Mouse (Mus musculus) thymus, adult 2 months (tissue): ENCODE measurements around the gene Shisa5. TPM values are rescaled to one million over a fixed set of nuclear protein-coding genes. Genes with fewer than 3 reads are reported as not detected.

ENCODE experiments used
- DNase-seq: peaks from one replicate; pipeline ENCODE4 v3.0.0; 2021
- H3K27ac ChIP-seq: fragments of 200-500 bp; 2 replicates; pipeline ENCODE4 v1.5.1; 2012; ENCODE audit warnings: low read length, control low read depth; ENCODE audit not compliant: control insufficient read depth, insufficient read depth
- H3K27me3 ChIP-seq: fragments of 200-500 bp; 2 replicates; pipeline ENCODE4 v1.6.1; 2012; ENCODE audit warnings: mild to moderate bottlenecking, low read length, moderate library complexity, mixed read lengths; ENCODE audit not compliant: control insufficient read depth, insufficient read depth
- H3K36me3 ChIP-seq: fragments of 200-500 bp; 2 replicates; pipeline ENCODE4 v1.6.1; 2012; ENCODE audit warnings: mild to moderate bottlenecking, low read length, moderate library complexity; ENCODE audit not compliant: control insufficient read depth, insufficient read depth
- H3K4me1 ChIP-seq: fragments of 200-500 bp; replicated peaks from 2 replicates; pipeline ENCODE4 v1.6.1; 2012; ENCODE audit warnings: low read length; ENCODE audit not compliant: control insufficient read depth, insufficient read depth
- H3K4me3 ChIP-seq: fragments of 200-500 bp; 2 replicates; pipeline ENCODE4 v1.5.1; 2012; ENCODE audit warnings: mild to moderate bottlenecking, low read length, control low read depth, moderate library complexity; ENCODE audit not compliant: control insufficient read depth, insufficient read depth
- CTCF ChIP-seq: fragments of 200-500 bp; IDR thresholded peaks from 2 replicates; pipeline ENCODE4 v1.5.1; 2012; ENCODE audit warnings: mild to moderate bottlenecking, control low read depth, low read length, moderate library complexity, borderline replicate concordance; ENCODE audit not compliant: control insufficient read depth, poor library complexity, insufficient read depth; ENCODE audit errors: extremely low read depth
- POLR2A ChIP-seq: fragments of 200-500 bp; IDR thresholded peaks from 2 replicates; pipeline ENCODE4 v1.6.1; 2012; ENCODE audit warnings: mild to moderate bottlenecking, low read length, control low read depth, moderate library complexity; ENCODE audit not compliant: control insufficient read depth, poor library complexity, insufficient read depth; ENCODE audit errors: extremely low read depth
- WGBS: fragments of 180-500 bp; shearing (Covaris S2); methylation state at CpG from one replicate; pipeline ENCODE4 v1.1.7; 2018; 5-methylcytosine and 5-hydroxymethylcytosine counted together
- polyA plus RNA-seq: library from polyadenylated mRNA; depleted of rRNA; stranded (reverse); fragments of >200 nt; gene quantifications from 2 replicates; pipeline ENCODE4 v1.2.3, GENCODE M21; 2012

Gene Shisa5
- polyA plus RNA-seq, 1 experiment, result 2,648 TPM

GRCm38 (mm10) chr9:109021428-109021827 lies 16.9 kb upstream of the Shisa5 start:
- no peak for DNase-seq
- no peaks in the 10 kb centered on the region for H3K36me3 ChIP-seq
- peaks cover 13% of the 10 kb centered on the region for H3K4me1 ChIP-seq
- 40% methylated on average over 4 of the region's 4 CpGs for WGBS
- no peak overlapping the region for H3K27ac ChIP-seq
- no peak overlapping the region for H3K4me3 ChIP-seq
- no peaks in the 10 kb centered on the region for H3K27me3 ChIP-seq
- no peak for TF ChIP-seq POLR2A
- TF ChIP-seq CTCF, result no peak

DNA sequence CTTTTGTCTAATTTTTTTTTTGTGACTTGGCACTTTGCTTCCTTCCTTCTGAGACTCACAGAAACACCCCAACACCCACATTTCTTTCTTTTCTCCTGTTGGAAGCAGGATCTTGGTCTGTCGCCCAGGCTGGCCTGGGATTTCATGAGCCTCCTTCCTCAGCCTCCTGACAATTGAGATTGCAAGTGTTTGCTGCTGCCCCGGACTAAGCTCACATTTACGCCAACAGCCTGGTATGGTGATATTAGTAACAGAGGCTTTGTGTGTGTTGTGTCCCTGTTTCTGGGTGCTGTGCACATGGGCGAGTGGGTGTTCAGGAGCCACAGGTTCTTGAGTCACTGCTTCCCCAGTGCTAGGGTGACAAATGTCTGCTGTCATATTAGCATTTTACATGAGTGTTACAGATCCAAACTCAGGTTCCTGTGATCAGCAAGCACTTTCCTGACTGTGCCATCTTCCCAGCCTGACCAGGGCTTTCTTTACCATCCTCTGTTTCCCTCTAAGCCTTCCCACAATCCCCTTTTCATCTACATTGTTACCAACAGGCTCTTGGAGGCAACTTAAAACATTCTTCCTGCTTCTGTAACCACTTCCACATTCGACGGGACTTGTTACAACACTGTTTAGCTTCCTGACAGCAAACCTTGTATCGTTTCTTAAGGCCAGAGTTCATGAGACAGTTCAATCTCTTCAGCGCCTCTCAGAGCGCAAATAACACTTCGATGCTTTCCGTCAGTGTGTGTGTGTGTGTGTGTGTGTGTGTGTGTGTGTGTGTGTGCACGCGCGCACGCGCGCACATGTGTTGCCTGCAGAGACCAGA lies 15.3 kb upstream of the Shisa5 start:
- Histone ChIP-seq H3K4me3 (no peak overlapping the region), H3K27ac (peak overlapping the region; percentile 51), H3K27me3 (no peaks in the 10 kb centered on the region), H3K4me1 (peaks cover 13% of the 10 kb centered on the region), H3K36me3 (no peaks in the 10 kb centered on the region)
- DNase-seq, result no peak
- 63% methylated on average over 17 of the region's 17 CpGs for WGBS
- no peak for TF ChIP-seq CTCF
- TF ChIP-seq POLR2A, result no peak

GRCm38 (mm10) chr9:109027521-109027920 lies 10.8 kb upstream of the Shisa5 start:
- Histone ChIP-seq H3K27ac (no peak overlapping the region), H3K4me1 (peaks cover 11% of the 10 kb centered on the region; the same call in 1 of the 2 replicates), H3K36me3 (no peaks in the 10 kb centered on the region), H3K27me3 (no peaks in the 10 kb centered on the region), H3K4me3 (no peak overlapping the region)
- TF ChIP-seq POLR2A, result no peak
- no peak for TF ChIP-seq CTCF
- 85% methylated on average over 8 of the region's 8 CpGs for WGBS
- DNase-seq, result no peak

DNA sequence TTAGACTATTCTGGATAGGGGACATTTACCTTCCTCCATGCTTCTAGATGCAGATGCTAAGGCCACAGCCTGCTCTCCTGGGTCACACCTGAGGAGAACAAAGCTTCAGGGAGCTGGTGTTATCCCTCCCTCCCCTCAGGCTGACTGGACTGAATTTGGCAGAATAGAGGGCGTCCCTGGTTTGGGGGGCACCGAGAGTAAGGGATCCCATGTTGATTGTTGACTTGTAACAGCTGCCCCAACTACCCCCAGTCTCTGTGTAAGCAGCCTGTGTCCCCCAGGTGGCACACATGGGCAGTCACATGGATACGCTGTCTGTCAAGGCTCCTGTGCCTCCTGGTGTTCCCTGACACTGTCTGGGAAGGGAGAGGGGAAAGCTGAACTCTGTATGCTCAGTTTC lies 9.9 kb upstream of the Shisa5 start:
- Histone ChIP-seq H3K27ac (no peak overlapping the region), H3K27me3 (no peaks in the 10 kb centered on the region), H3K36me3 (no peaks in the 10 kb centered on the region), H3K4me3 (no peak overlapping the region), H3K4me1 (peaks cover 6% of the 10 kb centered on the region; the same call in 1 of the 2 replicates)
- no peak for DNase-seq
- WGBS, result 98% methylated on average over 3 of the region's 3 CpGs
- no peak for TF ChIP-seq CTCF
- TF ChIP-seq POLR2A, result no peak

- Histone ChIP-seq H3K36me3 (no peaks in the 10 kb centered on the region), H3K27me3 (no peaks in the 10 kb centered on the region), H3K4me3 (no peak overlapping the region), H3K4me1 (peaks cover 3% of the 10 kb centered on the region; the same call in 1 of the 2 replicates), H3K27ac (no peak overlapping the region)
- DNase-seq, result no peak
- WGBS, result 72% methylated on average over 5 of the region's 5 CpGs
- TF ChIP-seq POLR2A (no peak), CTCF (no peak)
These were observed 9.4 kb upstream of the Shisa5 start for GRCm38 (mm10) chr9:109028919-109029318.

GRCm38 (mm10) chr9:109030312-109030711 lies 8.1 kb upstream of the Shisa5 start:
- WGBS, result 90% methylated on average over 3 of the region's 3 CpGs
- no peak overlapping the region for H3K4me3 ChIP-seq
- H3K27ac ChIP-seq, result no peak overlapping the region
- H3K4me1 ChIP-seq, result peaks cover 3% of the 10 kb centered on the region; the same call in 1 of the 2 replicates
- DNase-seq, result no peak
- no peaks in the 10 kb centered on the region for H3K36me3 ChIP-seq
- no peak for TF ChIP-seq POLR2A
- TF ChIP-seq CTCF, result no peak
- H3K27me3 ChIP-seq, result no peaks in the 10 kb centered on the region

DNA sequence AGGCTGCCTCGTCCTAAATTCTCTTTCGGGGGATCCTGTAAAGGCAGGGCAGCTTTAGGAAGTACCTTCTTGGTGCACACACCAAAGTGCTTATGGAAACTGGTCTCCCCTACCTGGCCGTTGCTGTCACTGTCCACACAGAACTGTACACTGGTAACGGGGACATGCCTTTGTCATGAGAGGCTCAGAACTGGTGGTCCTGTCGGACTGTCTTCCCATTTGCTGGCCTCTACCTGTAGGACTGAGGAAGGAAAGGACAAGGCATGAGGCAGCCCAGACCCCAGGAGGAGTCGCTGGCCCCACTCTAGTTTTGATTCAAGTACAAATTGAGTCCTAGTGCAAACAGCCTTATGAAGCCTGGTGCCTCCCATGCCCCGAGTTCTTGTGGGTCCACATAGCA lies 7.4 kb upstream of the Shisa5 start:
- no peak overlapping the region for H3K4me3 ChIP-seq
- peaks cover 3% of the 10 kb centered on the region; the same call in 1 of the 2 replicates for H3K4me1 ChIP-seq
- TF ChIP-seq POLR2A (no peak), CTCF (no peak)
- no peak overlapping the region for H3K27ac ChIP-seq
- WGBS, result 97% methylated on average over 7 of the region's 7 CpGs
- H3K27me3 ChIP-seq, result no peaks in the 10 kb centered on the region
- H3K36me3 ChIP-seq, result no peaks in the 10 kb centered on the region
- DNase-seq, result no peak
